ENCODE assay signal across 7 mouse cellular contexts in genomic region chrX:103484050-103484449, GRCm38 (mm10).
DNase-seq lines count a peak whose midpoint lies in the region; ATAC-seq and TF ChIP-seq lines count a peak whose summit lies in the region.

No protein-coding gene starts in this region.

- 0 out of 2 replicates have a peak, but pooled peaks have one; percentile 35 for ATAC-seq in granulocyte monocyte progenitor cell, adult 5-6 weeks (replicated peaks; ENCODE audit: poor library complexity, severe bottlenecking)
- no peak for ATAC-seq in kidney, embryonic 15.5 days (replicated peaks; ENCODE audit: low FRiP score)
- ATAC-seq in lung, embryonic 14.5 days (ENCODE audit: insufficient read depth) = no peak

- DNase-seq in urinary bladder, postnatal 25 days (ENCODE audit: low spot score) = peak; percentile 50
- DNase-seq in urinary bladder, postnatal 4 days (ENCODE audit: low spot score in 2 of 2) = no peak
- peak; percentile 52 for DNase-seq in c-Kit-positive CD71-positive TER-119-negative erythroid progenitor cells, embryonic 14.5 days (ENCODE audit: low read depth)
- DNase-seq in lung, embryonic 14.5 days = peak; percentile 86
- peak; percentile 85 for DNase-seq in retina, embryonic 14.5 days (ENCODE audit: low spot score)

- WGBS in kidney, embryonic 15.5 days = 33% methylated on average over 2 of the region's 2 CpGs
- 28% methylated on average over 2 of the region's 2 CpGs for WGBS in lung, embryonic 14.5 days

- peak overlapping the region; percentile 46 for H3K4me2 ChIP-seq in kidney, embryonic 15.5 days
- peak overlapping the region; percentile 43 for H3K4me2 ChIP-seq in lung, embryonic 14.5 days

- H3K9me3 ChIP-seq in kidney, embryonic 15.5 days (replicated peaks) = no peaks in the 10 kb centered on the region
- H3K9me3 ChIP-seq in lung, embryonic 14.5 days (ENCODE audit: low read depth, low read length) = no peaks in the 10 kb centered on the region

- H3K9ac ChIP-seq in kidney, embryonic 15.5 days = no peak overlapping the region
- no peak overlapping the region for H3K9ac ChIP-seq in lung, embryonic 14.5 days

- H3K27me3 ChIP-seq in kidney, embryonic 15.5 days = no peaks in the 10 kb centered on the region
- no peaks in the 10 kb centered on the region for H3K27me3 ChIP-seq in lung, embryonic 14.5 days (ENCODE audit: insufficient read depth, low read length)

- H3K4me3 ChIP-seq in kidney, embryonic 15.5 days (replicated peaks) = peak overlapping the region; percentile 49; the same call in 1 of the 2 replicates
- H3K4me3 ChIP-seq in lung, embryonic 14.5 days (ENCODE audit: low read depth, low read length) = no peak overlapping the region

- TF ChIP-seq CTCF in lung, embryonic 14.5 days (IDR thresholded peaks at IDR 0.05; ENCODE audit: low read depth) = peak; percentile 72

- H3K4me1 ChIP-seq in kidney, embryonic 15.5 days = no peaks in the 10 kb centered on the region
- H3K4me1 ChIP-seq in lung, embryonic 14.5 days (ENCODE audit: insufficient read depth) = no peaks in the 10 kb centered on the region

- H3K36me3 ChIP-seq in kidney, embryonic 15.5 days = no peaks in the 10 kb centered on the region
- no peaks in the 10 kb centered on the region for H3K36me3 ChIP-seq in lung, embryonic 14.5 days (ENCODE audit: insufficient read depth)

- no peak overlapping the region for H3K27ac ChIP-seq in kidney, embryonic 15.5 days
- no peak overlapping the region for H3K27ac ChIP-seq in lung, embryonic 14.5 days (ENCODE audit: low read depth)

Comparison
In these comparisons a context has a peak if more than half of its experiments do, and no peak if none do; other contexts are left out.
1. DNase-seq: peak in urinary bladder, postnatal 25 days (single experiment), c-Kit-positive CD71-positive TER-119-negative erythroid progenitor cells, embryonic 14.5 days (single experiment), lung, embryonic 14.5 days (single experiment) and retina, embryonic 14.5 days (single experiment); none in urinary bladder, postnatal 4 days (0 of 2).